Mouse (Mus musculus) heart, embryonic 16.5 days (tissue): ENCODE measurements at regions not wholly inside any gene's neighbourhood (a gene's known extent, or its start where the extent isn't known, plus 50 kb on each side); places are given as distances from the start of the nearest gene placed in this dataset.

Experiments used
- ATAC-seq: fragments of 200-750 bp; cut with Nextera tagmentation; replicated peaks from 2 replicates; pipeline ENCODE4 v1.8.0; 2017; ENCODE audit warnings: moderate number of reproducible peaks; ENCODE audit not compliant: insufficient read depth, low FRiP score; ENCODE audit errors: extremely low read depth
- H3K27ac ChIP-seq: fragments of 300-500 bp; sonication (generic); 2 replicates; pipeline ENCODE4 v1.5.1; 2014; ENCODE audit warnings: mild to moderate bottlenecking, low read length, control low read depth, moderate library complexity
- H3K27me3 ChIP-seq: fragments of 300-500 bp; sonication (generic); 2 replicates; pipeline ENCODE4 v1.6.1; 2014; ENCODE audit warnings: low read length, mixed read lengths; ENCODE audit not compliant: control insufficient read depth, insufficient read depth
- H3K36me3 ChIP-seq: fragments of 300-500 bp; sonication (generic); 2 replicates; pipeline ENCODE4 v1.6.1; 2014; ENCODE audit not compliant: control insufficient read depth, insufficient read depth
- H3K4me1 ChIP-seq: fragments of 300-500 bp; sonication (generic); 2 replicates; pipeline ENCODE4 v1.6.1; 2014; ENCODE audit warnings: low read length, mixed read lengths; ENCODE audit not compliant: control insufficient read depth, insufficient read depth
- H3K4me2 ChIP-seq: fragments of 300-500 bp; sonication (generic); 2 replicates; pipeline ENCODE4 v1.6.1; 2014; ENCODE audit warnings: low read depth, mild to moderate bottlenecking, control low read depth, low read length
- H3K4me3 ChIP-seq: fragments of 300-500 bp; sonication (generic); 2 replicates; pipeline ENCODE4 v1.5.1; 2014; ENCODE audit warnings: mild to moderate bottlenecking, control low read depth, low read length
- H3K9ac ChIP-seq: fragments of 300-500 bp; sonication (generic); 2 replicates; pipeline ENCODE4 v1.6.1; 2014; ENCODE audit warnings: low read length, control low read depth
- H3K9me3 ChIP-seq: fragments of 300-500 bp; sonication (generic); replicated peaks from 2 replicates; pipeline ENCODE4 v1.6.1; 2016; ENCODE audit warnings: low read length; ENCODE audit not compliant: control insufficient read depth
- WGBS: fragments of 180-500 bp; shearing (Covaris S2); extraction: QIAGEN DNeasy Blood & Tissue Kit; methylation state at CpG from one replicate; pipeline ENCODE4 v1.1.7; 2014; 5-methylcytosine and 5-hydroxymethylcytosine counted together

- 89% methylated on average over 2 of the region's 2 CpGs for WGBS
- ATAC-seq = no peak
- no peak overlapping the region for H3K4me3 ChIP-seq
- no peaks in the 10 kb centered on the region for H3K36me3 ChIP-seq
- H3K4me2 ChIP-seq = no peak overlapping the region
- H3K9me3 ChIP-seq = no peaks in the 10 kb centered on the region
- H3K4me1 ChIP-seq = no peaks in the 10 kb centered on the region
- no peaks in the 10 kb centered on the region for H3K27me3 ChIP-seq
- no peak overlapping the region for H3K27ac ChIP-seq
- no peak overlapping the region for H3K9ac ChIP-seq
These were observed 171.1 kb upstream of the Nlrp1b start for GRCm38 (mm10) chr11:71401411-71402276.

- H3K4me1 ChIP-seq = no peaks in the 10 kb centered on the region
- no peak for ATAC-seq
- WGBS = 85% methylated on average over 3 of the region's 3 CpGs
These were observed 173.8 kb upstream of the Nlrp1b start for GRCm38 (mm10) chr11:71404361-71404760.

GRCm38 (mm10) chr11:71407043-71407442 lies 176.5 kb upstream of the Nlrp1b start:
- WGBS = 74% methylated on average over 6 of the region's 6 CpGs
- H3K9me3 ChIP-seq = no peaks in the 10 kb centered on the region
- no peak overlapping the region for H3K4me2 ChIP-seq
- no peaks in the 10 kb centered on the region for H3K4me1 ChIP-seq
- no peak for ATAC-seq
- no peaks in the 10 kb centered on the region for H3K27me3 ChIP-seq
- H3K4me3 ChIP-seq = no peak overlapping the region
- no peak overlapping the region for H3K27ac ChIP-seq
- no peak overlapping the region for H3K9ac ChIP-seq
- no peaks in the 10 kb centered on the region for H3K36me3 ChIP-seq

More at GRCm38 (mm10) chr11:71404361-71404760, 173.8 kb upstream of the Nlrp1b start:
- Histone ChIP-seq H3K4me3 (no peak overlapping the region), H3K9ac (no peak overlapping the region), H3K4me2 (no peak overlapping the region), H3K36me3 (no peaks in the 10 kb centered on the region), H3K27ac (no peak overlapping the region), H3K27me3 (no peaks in the 10 kb centered on the region), H3K9me3 (no peaks in the 10 kb centered on the region)

GRCm38 (mm10) chr11:71409211-71409765 lies 178.8 kb upstream of the Nlrp1b start:
- 72% methylated on average over 6 of the region's 6 CpGs for WGBS
- H3K4me1 ChIP-seq = no peaks in the 10 kb centered on the region
- H3K27me3 ChIP-seq = no peaks in the 10 kb centered on the region
- no peak for ATAC-seq
- no peak overlapping the region for H3K4me3 ChIP-seq
- no peaks in the 10 kb centered on the region for H3K9me3 ChIP-seq
- H3K4me2 ChIP-seq = no peak overlapping the region
- H3K27ac ChIP-seq = no peak overlapping the region
- H3K36me3 ChIP-seq = no peaks in the 10 kb centered on the region
- no peak overlapping the region for H3K9ac ChIP-seq

- Histone ChIP-seq H3K27me3 (no peaks in the 10 kb centered on the region), H3K27ac (no peak overlapping the region), H3K9ac (no peak overlapping the region), H3K4me1 (no peaks in the 10 kb centered on the region), H3K36me3 (no peaks in the 10 kb centered on the region), H3K4me2 (no peak overlapping the region), H3K4me3 (no peak overlapping the region), H3K9me3 (no peaks in the 10 kb centered on the region)
- ATAC-seq = no peak
- 81% methylated on average over 3 of the region's 3 CpGs for WGBS
These were observed 180.0 kb upstream of the Nlrp1b start for GRCm38 (mm10) chr11:71410582-71410981.

- Histone ChIP-seq H3K9ac (no peak overlapping the region), H3K36me3 (no peaks in the 10 kb centered on the region), H3K27me3 (no peaks in the 10 kb centered on the region), H3K4me2 (no peak overlapping the region), H3K9me3 (no peaks in the 10 kb centered on the region), H3K27ac (no peak overlapping the region), H3K4me1 (no peaks in the 10 kb centered on the region), H3K4me3 (no peak overlapping the region)
- WGBS = 58% methylated on average over 1 of the region's 1 CpGs
- ATAC-seq = no peak
These were observed 181.4 kb upstream of the Nlrp1b start for GRCm38 (mm10) chr11:71411958-71412357.

- H3K4me1 ChIP-seq = no peaks in the 10 kb centered on the region
- H3K27me3 ChIP-seq = no peaks in the 10 kb centered on the region
- no peak overlapping the region for H3K27ac ChIP-seq
- H3K9ac ChIP-seq = no peak overlapping the region
- ATAC-seq = no peak
- WGBS = 73% methylated on average over 9 of the region's 9 CpGs
- no peak overlapping the region for H3K4me3 ChIP-seq
- no peaks in the 10 kb centered on the region for H3K36me3 ChIP-seq
- no peak overlapping the region for H3K4me2 ChIP-seq
- no peaks in the 10 kb centered on the region for H3K9me3 ChIP-seq
These were observed 184.0 kb upstream of the Nlrp1b start for GRCm38 (mm10) chr11:71414403-71415140.

- 49% methylated on average over 3 of the region's 3 CpGs for WGBS
- no peaks in the 10 kb centered on the region for H3K27me3 ChIP-seq
- H3K4me2 ChIP-seq = no peak overlapping the region
- H3K4me3 ChIP-seq = no peak overlapping the region
- no peak overlapping the region for H3K27ac ChIP-seq
- no peaks in the 10 kb centered on the region for H3K9me3 ChIP-seq
- no peak for ATAC-seq
- no peaks in the 10 kb centered on the region for H3K4me1 ChIP-seq
- H3K36me3 ChIP-seq = no peaks in the 10 kb centered on the region
- no peak overlapping the region for H3K9ac ChIP-seq
These were observed 184.9 kb upstream of the Nlrp1b start for GRCm38 (mm10) chr11:71415451-71415850.

GRCm38 (mm10) chr11:71422291-71422840 lies 191.8 kb upstream of the Nlrp1b start:
- ATAC-seq = no peak
- Histone ChIP-seq H3K9ac (no peak overlapping the region), H3K27me3 (no peaks in the 10 kb centered on the region), H3K4me3 (no peak overlapping the region), H3K36me3 (no peaks in the 10 kb centered on the region), H3K4me2 (no peak overlapping the region), H3K4me1 (no peaks in the 10 kb centered on the region), H3K9me3 (peaks cover 3% of the 10 kb centered on the region; the same call in 1 of the 2 replicates), H3K27ac (no peak overlapping the region)
- WGBS = 44% methylated on average over 2 of the region's 2 CpGs
